Mouse (Mus musculus) liver, adult 10 weeks (tissue): ENCODE measurements around the gene Olfr1209. TPM values are rescaled to one million over a fixed set of nuclear protein-coding genes. Genes with fewer than 3 reads are reported as not detected.

Experiments used
- polyA plus RNA-seq: library from polyadenylated mRNA; stranded (reverse); fragments of 350-450 nt; fragmentation: Illumina TruSeq; extraction: RNeasy Lipid Tissue Mini Kit (QIAGEN cat#74804); gene quantifications from one replicate; pipeline ENCODE4 v1.2.3, GENCODE M21; 2014; ENCODE audit warnings: low read depth, low replicate concordance

The Olfr1209 gene
- polyA plus RNA-seq, result not detected

GRCm38 (mm10) chr2:88915057-88915456 is at the start of gene Olfr1209:
Olfr1209 (minus strand) TSS chr2:88915157.

GRCm38 (mm10) chr2:88953669-88954068 is 38.7 kb upstream of the Olfr1209 start, which contains the start of gene Olfr1212:
Olfr1212 (plus strand) TSS chr2:88953969.

GRCm38 (mm10) chr2:88938011-88938410 is 23.1 kb upstream of the Olfr1209 start, which contains the start of gene Olfr1211:
Olfr1211 (minus strand) TSS chr2:88938111.

GRCm38 (mm10) chr2:88902211-88902610 is 12.7 kb downstream of the Olfr1209 start, which contains the start of gene Olfr1208:
Olfr1208 (minus strand) TSS chr2:88902311.

GRCm38 (mm10) chr2:88862931-88863330 is 52.0 kb downstream of the Olfr1209 start, which contains the start of gene Olfr1206:
Olfr1206 (plus strand) TSS chr2:88863231.

Other genes starting within 250 kb of the Olfr1209 start
- gene Olfr1193, start 239.5 kb downstream of the Olfr1209 start, polyA plus RNA-seq, result not detected
- not detected for gene Olfr1195, start 226.0 kb downstream of the Olfr1209 start, polyA plus RNA-seq
- not detected for gene Olfr1196, start 210.6 kb downstream of the Olfr1209 start, polyA plus RNA-seq
- not detected for gene Olfr1197, start 182.8 kb downstream of the Olfr1209 start, polyA plus RNA-seq
- not detected for gene Olfr1198, start 163.8 kb downstream of the Olfr1209 start, polyA plus RNA-seq
- gene Olfr1199, start 154.7 kb downstream of the Olfr1209 start, polyA plus RNA-seq, result not detected
- gene Olfr1200, start 144.7 kb downstream of the Olfr1209 start, polyA plus RNA-seq, result not detected
- gene Olfr1201, start 122.1 kb downstream of the Olfr1209 start, polyA plus RNA-seq, result not detected
- not detected for gene Olfr1202, start 100.7 kb downstream of the Olfr1209 start, polyA plus RNA-seq
- gene Olfr1205, start 85.4 kb downstream of the Olfr1209 start, polyA plus RNA-seq, result not detected
- not detected for gene Olfr1204, start 65.9 kb downstream of the Olfr1209 start, polyA plus RNA-seq
- gene Olfr1206, start 51.9 kb downstream of the Olfr1209 start, polyA plus RNA-seq, result not detected
- not detected for gene Olfr1208, start 12.8 kb downstream of the Olfr1209 start, polyA plus RNA-seq
- not detected for gene Olfr1211, start 23.0 kb upstream of the Olfr1209 start, polyA plus RNA-seq
- gene Olfr1212, start 38.8 kb upstream of the Olfr1209 start, polyA plus RNA-seq, result not detected
- gene Gm13762, start 65.1 kb upstream of the Olfr1209 start, polyA plus RNA-seq, result not detected
- not detected for gene Olfr1214, start 77.5 kb upstream of the Olfr1209 start, polyA plus RNA-seq
- not detected for gene Olfr1215, start 91.8 kb upstream of the Olfr1209 start, polyA plus RNA-seq
- gene Olfr1216, start 103.2 kb upstream of the Olfr1209 start, polyA plus RNA-seq, result not detected
- not detected for gene Olfr1217, start 116.9 kb upstream of the Olfr1209 start, polyA plus RNA-seq
- gene Olfr1218, start 146.0 kb upstream of the Olfr1209 start, polyA plus RNA-seq, result not detected
- gene Olfr1219, start 168.4 kb upstream of the Olfr1209 start, polyA plus RNA-seq, result not detected
- not detected for gene Olfr1220, start 191.7 kb upstream of the Olfr1209 start, polyA plus RNA-seq
- not detected for gene Olfr1221, start 202.1 kb upstream of the Olfr1209 start, polyA plus RNA-seq
- gene Olfr1222, start 217.9 kb upstream of the Olfr1209 start, polyA plus RNA-seq, result not detected
- not detected for gene Olfr1223, start 236.4 kb upstream of the Olfr1209 start, polyA plus RNA-seq
- not detected for gene Olfr1224-ps1, start 248.9 kb upstream of the Olfr1209 start, polyA plus RNA-seq